Mouse (Mus musculus) kidney, postnatal 36 days (tissue): ENCODE results near the gene Ephb6.
"Not testable (repeated sequence)": the region's sequence is repeated elsewhere in the genome, so short reads cannot be mapped to it uniquely, and the experiment has no call there.

Source experiments
- DNase-seq, 2 experiments: peaks; one replicate each; pipeline ENCODE4 v3.0.0; 2021 to 2022; ENCODE audit warnings: mixed read lengths in 2 of 2

Ephb6 gene

DNA sequence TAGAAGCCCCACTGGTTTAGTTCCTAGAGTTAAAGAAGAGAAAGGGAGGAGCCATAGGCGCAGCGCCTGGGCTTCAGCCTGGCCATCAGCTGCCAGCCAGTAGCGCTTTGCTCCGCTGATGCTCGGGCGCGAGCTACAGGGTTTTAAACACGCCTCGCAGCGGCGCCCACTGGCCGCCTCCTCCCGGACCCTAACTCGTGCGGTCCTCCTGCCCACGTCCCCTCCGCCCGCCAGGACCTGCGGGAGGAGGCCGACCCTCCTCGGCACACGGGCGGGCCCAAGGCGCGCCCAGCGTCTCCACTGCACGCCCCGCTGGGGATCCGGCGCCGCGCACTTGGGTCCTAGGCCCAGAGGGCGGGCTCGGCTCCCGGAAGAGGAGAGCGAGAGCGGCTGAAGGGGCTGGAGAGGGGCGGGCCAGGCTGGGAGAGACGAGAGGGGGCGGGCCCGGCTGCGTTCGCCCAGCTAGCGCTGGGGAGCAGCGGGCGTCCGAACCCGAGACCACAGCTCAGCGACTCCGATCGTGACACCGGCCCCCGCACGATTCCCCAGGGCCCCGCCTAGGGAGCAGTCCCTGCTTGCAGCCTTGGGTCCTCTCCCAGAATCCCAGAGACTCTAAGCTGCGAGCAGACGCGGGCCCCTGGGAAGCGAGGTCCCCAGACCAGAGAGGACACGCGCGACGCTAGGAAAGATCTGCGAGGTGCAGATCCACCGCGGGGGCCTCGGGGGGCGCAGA is at the start of gene Ephb6:
Gene Ephb6, plus strand, starts transcription at position 422 of the 733 bp plus-strand sequence.
- DNase-seq: peak; percentile 41 to 72

DNA sequence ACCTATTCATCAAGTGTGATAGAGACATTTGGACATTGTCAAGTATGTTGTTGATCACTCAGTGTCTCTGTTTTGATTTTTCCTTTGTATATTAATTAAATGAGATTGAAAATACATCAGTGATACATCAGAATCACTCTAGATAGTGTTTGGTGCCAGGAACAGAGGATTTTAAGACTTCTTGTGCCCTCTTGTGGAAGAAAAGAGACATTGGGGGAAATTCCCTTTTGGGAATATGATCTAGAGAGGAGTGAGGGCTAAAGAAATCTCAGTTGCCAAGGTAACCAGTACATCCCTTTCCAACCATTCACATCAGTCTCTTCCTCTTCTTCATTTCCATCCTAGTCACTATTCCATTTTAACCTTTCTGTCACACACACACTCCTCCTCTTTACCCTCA is 48.9 kb upstream of the Ephb6 start:
- no peak for DNase-seq

DNA sequence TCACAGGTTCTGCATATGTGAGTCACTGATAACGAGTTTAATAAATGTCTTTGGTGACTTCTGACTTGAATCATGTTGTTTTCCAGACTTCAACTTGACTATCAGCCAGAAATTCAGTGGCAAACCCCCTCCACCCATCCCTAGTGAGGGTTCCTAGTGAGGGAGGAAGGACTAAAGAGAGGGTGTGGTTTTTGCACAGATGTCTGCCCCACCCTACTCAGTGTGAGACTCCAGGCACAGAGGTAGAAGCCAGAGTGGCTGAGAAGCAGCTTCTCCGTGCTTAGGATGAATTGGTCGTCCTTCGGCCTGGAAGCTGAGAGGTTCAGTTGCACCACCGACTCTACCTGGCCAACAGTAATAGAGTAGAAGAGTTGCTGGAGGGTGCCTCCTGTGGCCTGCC is 47.8 kb upstream of the Ephb6 start:
- DNase-seq: no peak

DNA sequence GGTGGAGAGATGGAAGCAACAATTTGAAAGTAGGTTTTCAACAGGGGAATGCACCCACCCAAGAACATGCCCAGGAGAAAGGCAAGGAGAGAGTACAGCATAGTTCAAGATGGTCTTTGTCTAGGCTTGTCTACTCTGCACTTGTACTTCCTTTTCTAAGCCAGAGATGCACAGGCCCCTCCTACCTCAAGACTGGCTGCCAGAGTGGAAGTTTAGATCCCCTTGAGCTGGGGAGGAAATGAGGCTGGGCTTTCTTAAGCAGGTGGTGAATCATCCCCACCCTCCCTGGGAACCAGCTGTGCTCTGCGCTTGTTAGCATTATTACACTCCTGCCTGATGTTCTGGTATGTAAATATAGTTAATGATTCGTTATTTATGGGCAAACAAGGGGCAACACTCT is 47.0 kb upstream of the Ephb6 start:
- DNase-seq: no peak

DNA sequence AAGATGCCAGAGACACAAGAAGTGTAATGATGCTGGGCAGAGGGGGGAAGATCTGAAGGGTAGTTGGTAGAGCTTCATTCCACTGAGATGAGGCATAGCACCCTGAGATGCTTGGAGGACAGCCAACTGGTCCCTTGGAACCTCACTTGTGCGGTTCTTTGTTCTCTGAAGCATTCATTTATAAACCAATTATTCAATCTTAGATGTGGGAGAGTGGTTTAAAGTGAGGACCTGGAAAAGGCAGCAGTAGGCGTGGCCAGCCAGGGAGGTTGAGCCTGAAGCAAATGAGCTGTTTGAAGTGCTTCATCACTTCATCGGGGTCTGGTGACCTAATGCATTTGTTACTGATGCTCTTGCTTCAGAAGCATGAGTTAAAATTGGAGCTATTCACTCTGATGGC is 46.0 kb upstream of the Ephb6 start:
- no peak for DNase-seq

DNA sequence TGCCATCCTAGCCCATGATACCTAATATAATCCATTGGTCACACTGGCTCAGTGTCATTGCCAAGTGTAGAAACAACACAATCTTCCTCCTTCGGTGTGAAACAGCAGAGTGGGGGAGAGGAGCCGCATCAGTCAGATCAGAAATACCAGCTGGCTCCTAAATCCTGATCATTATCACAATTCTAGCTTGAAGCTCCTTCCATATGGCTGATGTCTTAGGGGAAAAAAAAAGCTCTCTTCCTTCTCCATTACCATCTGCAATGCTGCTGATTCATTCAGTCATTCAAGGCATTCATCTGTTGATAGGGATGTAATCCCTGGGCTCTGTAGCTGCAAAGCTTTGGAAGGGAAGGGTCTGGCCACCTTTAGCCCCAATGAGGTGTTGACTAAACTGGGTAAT is 45.0 kb upstream of the Ephb6 start:
- DNase-seq: no peak

DNA sequence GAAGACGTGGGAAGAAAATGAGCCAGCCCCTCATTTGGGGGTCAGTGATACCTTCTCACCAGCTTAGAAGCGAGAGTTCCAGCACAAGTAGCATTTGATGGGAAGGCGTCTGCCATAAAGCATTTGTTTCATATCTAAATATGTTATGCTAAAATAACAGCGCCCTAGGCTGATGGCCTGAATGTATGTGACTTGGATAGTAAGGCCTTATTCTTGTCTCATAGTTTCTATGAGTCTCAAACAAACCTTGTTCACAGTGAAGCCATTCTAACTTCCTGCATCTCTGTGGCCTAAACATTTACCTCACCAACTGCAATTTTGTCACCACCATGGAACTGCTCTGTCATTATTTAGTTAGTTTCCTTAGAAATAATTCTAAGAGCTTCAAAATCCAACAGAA is 42.7 kb upstream of the Ephb6 start:
- no peak for DNase-seq

DNA sequence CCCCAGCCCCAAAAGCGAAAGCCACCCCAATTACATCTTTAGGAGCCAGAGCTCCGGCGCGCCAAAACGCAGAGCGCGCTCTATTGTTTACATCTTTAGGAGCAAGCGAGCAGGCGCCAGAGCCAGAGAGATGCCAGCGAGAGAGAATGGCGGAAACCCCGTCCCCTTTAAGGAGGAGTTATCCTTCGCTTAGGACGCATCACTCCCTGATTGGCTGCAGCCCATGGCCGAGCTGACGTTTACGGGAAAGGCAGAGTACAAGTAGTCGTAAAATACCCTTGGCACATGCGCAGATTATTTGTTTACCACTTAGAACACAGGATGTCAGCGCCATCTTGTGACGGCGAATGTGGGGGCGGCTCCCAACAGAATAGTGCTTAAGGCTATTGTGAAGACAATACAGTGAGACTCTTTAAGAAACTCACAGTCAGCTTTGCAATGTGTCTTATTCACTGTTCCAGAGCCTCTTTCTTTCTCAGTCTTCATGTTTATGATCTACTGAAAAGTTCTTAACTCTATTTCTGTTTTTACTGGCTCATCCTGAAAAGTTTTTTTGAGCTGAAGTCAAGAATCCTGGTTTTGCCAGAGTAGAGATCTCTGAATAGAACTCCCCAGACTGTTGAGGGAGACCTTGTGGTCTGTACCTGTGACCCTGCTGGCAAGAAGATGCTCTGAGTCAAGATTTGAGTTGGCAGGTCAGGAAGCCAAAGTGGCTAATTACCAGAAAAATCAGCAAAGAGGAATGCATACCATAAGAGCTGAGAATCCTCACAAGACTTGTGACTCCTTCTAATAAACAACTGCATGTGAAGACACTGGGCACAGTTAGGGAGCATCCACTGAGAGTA is 42.0 kb upstream of the Ephb6 start:
- DNase-seq: not testable (repeated sequence)

DNA sequence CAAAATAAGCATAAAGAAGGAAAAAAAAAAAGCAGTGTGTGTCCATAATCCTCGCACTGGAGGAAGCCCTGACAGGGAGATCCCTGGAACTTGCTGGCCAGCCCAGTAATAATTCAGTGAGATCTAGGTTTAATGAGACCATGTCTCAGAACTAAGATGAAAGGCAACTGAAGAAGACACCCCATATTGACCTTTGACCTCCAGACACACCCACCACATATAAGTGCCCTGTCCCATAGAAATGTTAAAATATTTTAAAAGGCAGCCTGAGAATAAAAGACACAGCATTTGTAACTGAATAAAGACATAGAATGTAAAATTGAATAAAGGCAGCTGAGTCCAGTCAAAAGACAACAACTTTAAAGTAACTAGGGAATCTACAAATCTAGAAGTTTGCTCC is 40.0 kb upstream of the Ephb6 start:
- DNase-seq: no peak

DNA sequence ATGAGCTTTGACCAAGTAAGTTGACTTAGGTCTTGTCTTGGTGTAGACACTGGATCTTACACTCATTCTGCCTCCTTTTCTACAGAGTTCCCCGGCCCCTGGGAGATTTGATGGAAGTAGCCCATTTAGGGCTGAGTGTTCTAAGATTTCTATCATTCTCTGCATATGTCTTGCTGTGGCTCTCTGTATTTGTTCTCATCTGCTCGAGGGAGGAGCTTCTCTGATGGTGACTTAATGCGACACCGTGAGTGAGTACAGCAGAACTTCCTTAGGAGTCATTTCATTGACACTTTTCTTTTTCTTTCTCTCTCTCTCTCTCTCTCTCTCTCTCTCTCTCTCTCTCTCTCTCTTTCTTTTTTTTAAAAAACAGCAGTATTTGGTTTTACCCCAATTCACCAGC is 38.3 kb upstream of the Ephb6 start:
- DNase-seq: no peak

DNA sequence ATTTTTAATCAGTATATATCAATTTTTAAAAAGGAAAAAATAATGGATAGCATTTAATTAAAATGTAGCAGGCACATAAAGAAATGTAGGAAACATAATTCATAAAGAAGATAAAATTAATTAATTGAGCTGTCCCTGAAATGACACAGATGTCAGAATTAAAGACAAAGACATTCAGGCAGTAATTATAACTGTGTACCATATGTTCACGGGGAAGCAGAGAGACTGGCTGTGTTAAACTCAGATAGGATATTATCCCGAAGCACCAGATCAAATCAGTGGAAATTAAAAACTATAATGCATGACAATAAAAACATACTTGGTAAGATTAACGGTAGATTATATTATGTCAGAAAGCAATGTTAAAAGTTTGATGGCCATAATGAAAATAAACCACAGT is 36.2 kb upstream of the Ephb6 start:
- DNase-seq: no peak

DNA sequence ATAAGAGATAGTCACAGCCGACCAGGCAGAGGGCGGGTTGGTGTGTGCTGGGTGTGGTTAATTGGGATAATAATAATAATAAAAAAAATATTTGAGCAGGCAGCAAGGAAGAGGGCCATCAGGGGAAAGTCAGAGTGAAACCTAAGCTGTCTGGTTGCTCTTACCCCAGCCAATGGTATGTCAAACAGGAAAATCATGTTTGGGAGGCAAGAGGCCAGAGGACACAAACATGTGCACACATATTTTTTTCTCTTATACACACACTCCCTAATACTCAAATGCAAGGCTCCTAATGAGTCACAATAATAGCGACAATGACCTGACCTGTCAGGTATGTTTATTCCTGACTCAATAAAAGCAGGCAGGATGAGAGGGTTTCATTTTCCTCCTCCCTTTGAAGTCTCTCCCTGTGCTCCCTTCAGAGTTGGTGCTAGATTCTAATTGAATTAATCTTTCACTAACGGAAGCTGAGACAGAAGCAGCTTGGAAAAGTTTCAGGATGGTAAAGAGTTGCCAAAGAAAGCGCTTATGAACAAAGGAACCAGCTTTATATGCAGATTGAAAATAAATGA is 28.7 kb upstream of the Ephb6 start:
- DNase-seq: no peak

DNA sequence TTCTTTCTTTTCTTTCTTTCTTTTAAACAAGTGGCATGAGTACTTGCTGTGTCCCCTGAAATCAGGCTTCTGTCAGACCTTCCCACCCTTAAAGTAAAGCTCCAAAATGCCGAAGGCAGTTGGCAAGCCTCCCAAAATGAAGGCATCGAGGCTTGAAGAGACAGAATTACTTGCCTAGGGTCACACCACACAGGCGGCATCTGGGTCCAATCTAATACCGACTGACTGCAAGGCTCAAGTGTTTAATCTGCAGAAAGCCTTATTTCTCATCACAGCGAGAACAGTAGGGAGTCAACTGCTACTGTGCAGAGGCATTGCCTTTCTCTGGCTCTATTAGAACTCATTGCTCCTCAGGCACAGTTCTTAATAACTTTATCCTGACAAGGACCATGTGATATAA is 28.0 kb upstream of the Ephb6 start:
- DNase-seq: peak in 1 of 2 experiments; percentile 3

DNA sequence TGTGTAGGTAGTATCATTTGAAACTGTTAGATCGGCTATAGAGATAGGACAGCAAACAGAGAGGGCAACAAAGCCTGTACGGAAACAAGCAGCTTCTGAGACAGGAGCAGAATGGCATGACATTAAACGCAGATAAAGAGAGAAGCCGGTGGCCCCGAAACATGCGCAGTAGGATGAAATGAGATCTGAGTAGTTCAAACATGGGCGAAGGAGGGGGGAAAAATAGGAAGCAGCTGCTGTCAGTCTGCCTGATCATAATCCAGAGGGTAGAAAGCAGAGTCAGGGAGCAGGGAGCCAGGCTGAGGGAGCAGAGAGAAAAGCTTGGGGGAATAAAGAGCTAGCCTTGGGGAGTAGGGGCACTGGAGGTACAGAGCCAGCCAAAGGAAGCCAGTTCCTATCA is 24.0 kb upstream of the Ephb6 start:
- DNase-seq: no peak

DNA sequence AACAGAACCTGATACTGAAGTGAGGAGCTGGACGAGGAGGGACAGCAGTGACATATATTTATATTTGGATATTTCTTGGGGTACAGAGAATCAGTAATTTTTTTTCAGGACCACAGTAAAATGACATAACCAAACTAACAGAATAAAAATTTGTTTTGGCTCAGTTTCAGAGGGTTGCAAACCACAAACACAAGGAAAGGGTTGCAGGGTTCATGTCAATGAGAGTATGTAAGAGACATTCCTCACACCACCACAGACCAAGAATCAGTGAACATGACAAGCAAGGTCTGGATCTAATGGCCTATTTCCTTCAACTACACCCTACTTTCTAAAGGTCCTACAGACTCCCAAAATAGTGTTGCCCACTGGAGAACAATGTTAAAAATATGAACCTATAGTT is 23.1 kb upstream of the Ephb6 start:
- DNase-seq: no peak

DNA sequence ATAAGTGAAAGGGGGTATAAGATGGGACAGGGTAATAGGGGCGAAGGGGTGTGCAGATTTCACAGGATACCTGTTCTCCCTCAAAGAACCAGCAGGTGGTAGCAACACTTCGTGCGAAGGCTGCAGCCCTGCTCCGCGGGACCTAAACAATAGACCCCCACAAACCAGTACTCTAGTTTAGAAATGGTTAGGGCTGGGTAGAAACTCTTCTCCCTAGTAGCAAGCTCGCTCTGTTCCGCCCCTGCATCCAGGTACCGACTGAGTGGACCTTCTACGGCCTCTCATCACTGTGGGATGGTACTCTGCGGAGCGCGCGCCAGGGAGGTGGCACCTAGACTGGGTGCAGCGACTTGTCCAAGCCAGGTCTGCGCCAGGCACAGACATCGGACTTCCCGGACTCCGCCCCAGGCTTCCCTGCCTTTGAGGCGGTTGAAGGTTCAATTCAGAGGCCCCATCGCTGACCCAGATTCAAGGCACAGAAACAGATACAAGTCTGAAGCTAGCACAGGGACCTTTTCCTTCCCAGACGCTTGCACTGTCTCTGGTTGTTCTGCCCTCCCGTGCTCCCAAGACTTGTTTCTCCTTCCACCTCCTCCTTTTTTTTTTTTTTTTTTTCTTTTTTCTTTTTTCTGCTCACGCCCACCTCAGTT is 756 bp upstream of the Ephb6 start:
- DNase-seq: peak; percentile 13 to 56

DNA sequence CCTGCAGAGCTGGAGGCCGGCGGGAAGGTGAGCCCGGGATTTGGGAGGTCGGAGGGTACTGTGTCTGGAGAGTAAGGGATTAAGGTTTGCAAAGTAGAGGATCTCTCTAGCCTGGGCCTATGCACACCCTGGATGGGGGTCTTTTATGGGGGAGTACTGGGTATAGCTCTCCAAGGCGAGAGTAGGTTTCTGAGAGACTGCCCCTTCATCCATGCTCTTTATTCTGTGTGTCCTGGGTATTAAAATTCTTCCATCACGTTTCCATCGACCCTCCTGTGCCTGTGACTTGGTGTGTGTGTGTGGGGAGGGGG is 467 bp downstream of the Ephb6 start:
- no peak for DNase-seq

DNA sequence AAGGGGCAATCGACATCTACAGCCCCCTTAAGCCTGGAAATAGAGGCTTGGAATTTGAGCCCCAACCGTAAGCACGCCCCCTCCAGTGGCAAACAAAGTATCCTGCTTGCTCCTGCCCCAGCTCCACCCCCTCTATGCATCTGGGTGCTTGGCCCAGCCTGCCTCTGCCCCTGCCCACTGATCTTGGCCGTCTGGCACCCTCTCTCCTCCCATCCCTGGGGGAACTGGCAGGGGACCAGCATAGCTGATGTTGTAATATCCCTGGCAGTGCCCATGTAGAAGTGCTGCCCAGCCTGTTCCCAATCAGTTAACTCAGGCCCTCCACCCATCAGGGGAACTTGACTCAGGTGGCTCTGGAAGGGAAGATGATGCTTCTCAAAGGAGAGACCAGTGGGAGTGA is 932 bp downstream of the Ephb6 start:
- peak; percentile 21 to 27 for DNase-seq

DNA sequence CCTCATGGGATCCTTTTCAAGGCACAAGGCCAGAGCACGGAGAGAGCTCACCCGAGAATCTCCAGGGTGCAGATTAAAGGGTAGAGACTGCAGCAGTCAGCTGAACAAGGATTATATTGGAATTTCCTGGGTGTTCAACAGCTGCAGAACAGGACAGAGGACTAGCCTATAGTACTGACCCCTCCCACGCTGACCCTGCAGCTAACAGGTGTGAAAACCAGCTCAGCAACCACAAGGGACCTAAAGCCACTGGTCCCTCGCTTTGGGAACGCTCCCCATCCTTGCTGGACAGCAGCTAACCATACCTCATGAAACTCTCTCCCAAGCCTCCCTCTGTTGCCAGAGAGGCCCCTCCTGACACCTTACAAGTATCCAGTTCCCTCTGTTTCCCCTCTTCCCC is 2.4 kb downstream of the Ephb6 start:
- DNase-seq: no peak

DNA sequence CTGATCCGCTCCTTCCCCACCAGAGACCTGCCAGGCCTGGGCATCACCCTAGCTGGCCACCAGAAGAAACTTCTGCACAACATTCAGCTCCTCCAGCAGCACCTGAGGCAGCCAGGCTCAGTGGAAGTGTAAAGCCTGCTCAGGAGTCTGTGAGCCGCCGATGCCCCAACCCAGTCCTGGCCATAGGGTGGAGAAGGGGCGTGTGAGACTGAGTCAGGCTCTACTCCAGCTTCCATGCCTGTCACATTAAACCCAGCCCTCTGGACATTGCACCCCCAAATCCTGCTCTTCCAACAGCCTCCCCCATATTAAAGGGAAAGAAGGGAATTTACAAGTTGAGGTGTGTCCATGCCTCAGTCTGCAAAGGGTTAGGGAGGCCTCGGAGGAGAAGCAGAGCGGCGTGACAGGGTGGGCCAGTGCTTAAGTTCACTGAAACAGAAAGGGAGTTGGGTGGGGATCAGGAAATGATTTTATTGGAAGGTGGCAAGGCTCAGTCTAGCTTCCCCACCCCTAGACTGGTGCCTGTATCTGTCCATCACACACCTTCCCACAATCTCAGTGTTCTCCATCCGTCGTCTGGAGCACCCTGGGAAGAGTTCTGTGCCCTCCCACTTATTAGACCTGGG is 15.0 kb downstream of the Ephb6 start:
- no peak for DNase-seq

DNA sequence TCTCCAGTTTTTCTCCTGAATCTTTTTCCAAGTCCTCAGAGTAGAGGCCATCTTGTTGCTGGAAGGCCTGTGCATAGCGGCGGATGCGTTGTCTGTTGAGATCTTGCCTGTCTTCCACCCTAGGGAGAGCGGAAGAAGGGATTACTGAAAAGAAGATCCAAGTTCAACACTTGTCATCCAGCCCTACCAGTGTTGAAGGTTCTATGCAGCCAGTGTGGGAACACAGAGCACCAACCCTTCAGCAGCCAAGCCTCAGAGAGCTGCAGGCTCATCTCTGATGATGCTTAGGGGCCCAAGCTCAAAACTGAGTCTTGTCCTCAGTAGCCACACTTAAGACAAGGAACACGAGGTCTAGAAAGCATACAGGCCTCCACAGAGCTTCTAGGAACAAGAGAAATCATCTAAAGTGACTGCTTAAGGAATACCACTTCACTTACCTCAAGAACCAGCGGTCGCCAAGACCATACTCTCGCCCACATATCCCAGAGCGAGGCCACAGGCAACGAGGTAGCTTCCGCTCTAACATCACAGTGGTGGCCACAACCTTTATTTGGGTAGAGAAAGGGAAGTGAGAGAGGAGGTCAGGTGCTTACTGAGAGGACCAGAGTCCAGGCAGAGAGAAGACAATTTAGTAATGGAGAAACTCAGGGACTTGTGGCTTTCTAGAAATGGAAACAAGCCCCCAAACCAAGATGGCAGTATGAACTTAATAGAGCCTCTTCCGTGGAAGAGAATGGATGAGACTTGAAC is 16.1 kb downstream of the Ephb6 start:
- DNase-seq: no peak

DNA sequence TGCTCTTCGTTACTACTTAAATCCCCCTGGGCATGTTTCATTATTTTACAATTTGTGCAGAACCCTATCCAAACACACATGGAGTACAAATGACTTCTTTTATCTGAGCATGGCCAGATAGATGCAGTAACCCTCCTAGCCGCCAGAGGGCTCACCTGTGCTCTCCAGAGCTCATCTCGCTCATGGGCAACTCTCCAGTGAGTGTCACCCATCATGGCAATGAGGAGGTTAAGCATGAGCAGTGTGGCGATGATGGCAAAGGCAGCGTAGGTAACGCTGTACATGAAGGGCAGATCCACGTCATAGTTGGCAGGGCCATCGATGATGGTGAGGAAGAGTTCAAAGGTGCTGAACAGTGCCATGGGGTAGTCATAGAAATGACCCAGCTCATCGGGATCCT is 17.4 kb downstream of the Ephb6 start:
- peak in 1 of 2 experiments; percentile 37 for DNase-seq
